9 mouse cellular contexts compared by ENCODE assay signal in genomic region chr10:127081996-127082620, GRCm38 (mm10). TPM values are rescaled to one million over a fixed set of nuclear protein-coding genes. Genes with fewer than 3 reads are reported as not detected.
DNase-seq lines count a peak whose midpoint lies in the region; ATAC-seq and TF ChIP-seq lines count a peak whose summit lies in the region.
"Had no signal": no experiment of that assay in that cellular context is flagged by ENCODE, and none has a peak within 500 bp of the region (broad histone marks: within the 10 kb centered on the region; RNA-seq: fewer than 3 reads in every experiment).

No protein-coding gene starts in this region.

- H3K4me2 ChIP-seq in kidney, postnatal 0 days (ENCODE audit: low read length): peak overlapping the region; percentile 61; the same call in 1 of the 2 replicates
- H3K4me2 ChIP-seq in forebrain, embryonic 13.5 days: peak overlapping the region; percentile 99
- peak overlapping the region; percentile 45; the same call in 1 of the 2 replicates for H3K4me2 ChIP-seq in limb, embryonic 15.5 days

- no peak for DNase-seq in kidney, postnatal 0 days (ENCODE audit: low spot score)
- no peak for DNase-seq in kidney, postnatal 25 days
- DNase-seq in retina, embryonic 14.5 days (ENCODE audit: low spot score): peak; percentile 65
- DNase-seq in spleen, adult 18-20 months: no peak
- no peak for DNase-seq in cerebellum, adult 9-10 months
- DNase-seq in frontal cortex, postnatal 10 days (ENCODE audit: low spot score in 2 of 2): no peak

- no peak overlapping the region for H3K9ac ChIP-seq in kidney, postnatal 0 days (ENCODE audit: low read depth, low read length)
- peak overlapping the region; percentile 81 for H3K9ac ChIP-seq in forebrain, embryonic 13.5 days
- no peak overlapping the region for H3K9ac ChIP-seq in limb, embryonic 15.5 days

- no peaks in the 10 kb centered on the region for H3K9me3 ChIP-seq in kidney, postnatal 0 days (replicated peaks; ENCODE audit: low read length)
- no peaks in the 10 kb centered on the region for H3K9me3 ChIP-seq in forebrain, embryonic 13.5 days (replicated peaks)
- no peaks in the 10 kb centered on the region for H3K9me3 ChIP-seq in limb, embryonic 15.5 days

- H3K27me3 ChIP-seq in kidney, postnatal 0 days (ENCODE audit: insufficient read depth, low read length): peaks cover 50% of the 10 kb centered on the region
- peaks cover 61% of the 10 kb centered on the region for H3K27me3 ChIP-seq in forebrain, embryonic 13.5 days
- peaks cover 92% of the 10 kb centered on the region for H3K27me3 ChIP-seq in limb, embryonic 15.5 days

- peaks cover 27% of the 10 kb centered on the region for H3K4me1 ChIP-seq in kidney, postnatal 0 days (replicated peaks; ENCODE audit: insufficient read depth, low read length)
- peaks cover 46% of the 10 kb centered on the region for H3K4me1 ChIP-seq in forebrain, embryonic 13.5 days
- peaks cover 40% of the 10 kb centered on the region for H3K4me1 ChIP-seq in limb, embryonic 15.5 days

- no peak overlapping the region for H3K4me3 ChIP-seq in kidney, postnatal 0 days (replicated peaks; ENCODE audit: low read depth, low read length)
- H3K4me3 ChIP-seq in forebrain, embryonic 13.5 days: peak overlapping the region; percentile 67
- peak overlapping the region; percentile 27; the same call in 1 of the 2 replicates for H3K4me3 ChIP-seq in limb, embryonic 15.5 days

- no peak overlapping the region for H3K27ac ChIP-seq in kidney, postnatal 0 days
- no peak overlapping the region for H3K27ac ChIP-seq in forebrain, embryonic 13.5 days
- H3K27ac ChIP-seq in limb, embryonic 15.5 days: no peak overlapping the region
- H3K27ac ChIP-seq: macrophage had no signal

- no peaks in the 10 kb centered on the region for H3K36me3 ChIP-seq in kidney, postnatal 0 days (ENCODE audit: insufficient read depth, low read length)
- H3K36me3 ChIP-seq in forebrain, embryonic 13.5 days (ENCODE audit: poor library complexity, severe bottlenecking): peaks cover 10% of the 10 kb centered on the region; the same call in 1 of the 2 replicates
- no peaks in the 10 kb centered on the region for H3K36me3 ChIP-seq in limb, embryonic 15.5 days

- TF ChIP-seq CTCF in kidney, postnatal 0 days (IDR thresholded peaks at IDR 0.05; ENCODE audit: low read depth): no peak

- no peak for ATAC-seq in kidney, postnatal 0 days (replicated peaks; ENCODE audit: low FRiP score, low read depth)
- peak; percentile 16; the same call in 1 of the 2 replicates for ATAC-seq in forebrain, embryonic 13.5 days
- ATAC-seq in limb, embryonic 15.5 days (ENCODE audit: insufficient number of reproducible peaks, low FRiP score, low TSS enrichment, low read depth): peak; percentile 23; the same call in 1 of the 2 replicates

- WGBS in kidney, postnatal 0 days: 25% methylated on average over 8 of the region's 8 CpGs
- 30% methylated on average over 8 of the region's 8 CpGs for WGBS in forebrain, embryonic 13.5 days
- 29% methylated on average over 8 of the region's 8 CpGs for WGBS in limb, embryonic 15.5 days

RNA-seq across cellular contexts. Expression of gene Agap2, which starts 7.0 kb away (rescaled TPM):
- polyA plus RNA-seq in kidney, postnatal 0 days (2015; fragmentation: Nextera tagmentation; extraction: Ambion mirVana): 0.04 and 0.09 TPM in 2 replicates
- 1.5 and 1.7 TPM in 2 replicates for polyA plus RNA-seq in forebrain, embryonic 13.5 days (2015; fragmentation: Nextera tagmentation; extraction: Ambion mirVana)
- 0.10 and 0.72 TPM in 2 replicates for polyA plus RNA-seq in limb, embryonic 15.5 days (2015; fragmentation: Nextera tagmentation; extraction: Ambion mirVana)

RNA-seq across cellular contexts. Expression of gene Tspan31, which starts 12.0 kb away (rescaled TPM):
- 157 and 171 TPM in 2 replicates for polyA plus RNA-seq in kidney, postnatal 0 days (2015; fragmentation: Nextera tagmentation; extraction: Ambion mirVana)
- polyA plus RNA-seq in forebrain, embryonic 13.5 days (2015; fragmentation: Nextera tagmentation; extraction: Ambion mirVana): 133 and 141 TPM in 2 replicates
- 161 and 175 TPM in 2 replicates for polyA plus RNA-seq in limb, embryonic 15.5 days (2015; fragmentation: Nextera tagmentation; extraction: Ambion mirVana)

RNA-seq across cellular contexts. Expression of gene Cdk4, which starts 18.8 kb away (rescaled TPM):
- polyA plus RNA-seq in kidney, postnatal 0 days (2015; fragmentation: Nextera tagmentation; extraction: Ambion mirVana): 1,113 and 1,153 TPM in 2 replicates
- polyA plus RNA-seq in forebrain, embryonic 13.5 days (2015; fragmentation: Nextera tagmentation; extraction: Ambion mirVana): 2,414 and 2,431 TPM in 2 replicates
- 1,296 and 1,322 TPM in 2 replicates for polyA plus RNA-seq in limb, embryonic 15.5 days (2015; fragmentation: Nextera tagmentation; extraction: Ambion mirVana)

RNA-seq across cellular contexts. Expression of gene March9, which starts 22.1 kb away (rescaled TPM):
- polyA plus RNA-seq in kidney, postnatal 0 days (2015; fragmentation: Nextera tagmentation; extraction: Ambion mirVana): 1.6 and 1.9 TPM in 2 replicates
- polyA plus RNA-seq in forebrain, embryonic 13.5 days (2015; fragmentation: Nextera tagmentation; extraction: Ambion mirVana): 4.0 and 4.5 TPM in 2 replicates
- polyA plus RNA-seq in limb, embryonic 15.5 days (2015; fragmentation: Nextera tagmentation; extraction: Ambion mirVana): 1.2 and 1.7 TPM in 2 replicates

RNA-seq across cellular contexts. Expression of gene Cyp27b1, which starts 34.1 kb away (rescaled TPM):
- 38.9 and 58.0 TPM in 2 replicates for polyA plus RNA-seq in kidney, postnatal 0 days (2015; fragmentation: Nextera tagmentation; extraction: Ambion mirVana)
- 0.06 TPM in 1 of 2 replicates, not detected in the other for polyA plus RNA-seq in forebrain, embryonic 13.5 days (2015; fragmentation: Nextera tagmentation; extraction: Ambion mirVana)
- polyA plus RNA-seq in limb, embryonic 15.5 days (2015; fragmentation: Nextera tagmentation; extraction: Ambion mirVana): 0.12 and 0.32 TPM in 2 replicates
- polyA plus RNA-seq: macrophage had no signal

Comparison
In these comparisons a context has a peak if more than half of its experiments do, and no peak if none do; other contexts are left out.
1. H3K4me2 ChIP-seq: peak in every context shown above with its lines; median percentile 99 in forebrain, embryonic 13.5 days; 61 in kidney, postnatal 0 days; 45 in limb, embryonic 15.5 days.